Mouse (Mus musculus) lung, postnatal 0 days (tissue): Measurements from ENCODE around the gene Zfp827. TPM values are rescaled to one million over a fixed set of nuclear protein-coding genes. Genes with fewer than 3 reads are reported as not detected.

Source experiments
- ATAC-seq: fragments of 200-750 bp; cut with Nextera tagmentation; 2 replicates; pipeline ENCODE4 v1.8.0; 2017; ENCODE audit warnings: moderate library complexity
- DNase-seq: peaks from one replicate; pipeline ENCODE4 v3.0.0-alpha.2; 2016; ENCODE audit warnings: low spot score
- H3K27ac ChIP-seq: fragments of 300-500 bp; sonication (generic); 2 replicates; pipeline ENCODE4 v1.5.1; 2014; ENCODE audit warnings: antibody characterized with exemption, mild to moderate bottlenecking, low read length, mixed read lengths
- H3K27me3 ChIP-seq: fragments of 300-500 bp; sonication (generic); replicated peaks from 2 replicates; pipeline ENCODE4 v1.6.1; 2014; ENCODE audit warnings: low read length, mixed read lengths; ENCODE audit not compliant: insufficient read depth
- H3K36me3 ChIP-seq: fragments of 300-500 bp; sonication (generic); 2 replicates; pipeline ENCODE4 v1.6.1; 2014; ENCODE audit warnings: low read length, mixed read lengths; ENCODE audit not compliant: insufficient read depth
- H3K4me1 ChIP-seq: fragments of 300-500 bp; sonication (generic); 2 replicates; pipeline ENCODE4 v1.6.1; 2014; ENCODE audit warnings: antibody characterized with exemption, low read depth, low read length, mixed read lengths; ENCODE audit not compliant: insufficient read depth
- H3K4me2 ChIP-seq: fragments of 300-500 bp; sonication (generic); replicated peaks from 2 replicates; pipeline ENCODE4 v1.6.1; 2014; ENCODE audit warnings: low read depth, mild to moderate bottlenecking, low read length, moderate library complexity, mixed read lengths
- H3K4me3 ChIP-seq: fragments of 300-500 bp; sonication (generic); 2 replicates; pipeline ENCODE4 v1.5.1; 2014; ENCODE audit warnings: low read depth, low read length
- H3K9ac ChIP-seq: fragments of 300-500 bp; sonication (generic); replicated peaks from 2 replicates; pipeline ENCODE4 v1.6.1; 2014; ENCODE audit warnings: low read depth, mild to moderate bottlenecking
- H3K9me3 ChIP-seq: fragments of 300-500 bp; sonication (generic); 2 replicates; pipeline ENCODE4 v1.6.1; 2016; ENCODE audit warnings: low read length, mixed read lengths
- CTCF ChIP-seq: IDR thresholded peaks from 2 replicates; pipeline ENCODE4 v1.5.1; 2016; ENCODE audit warnings: antibody characterized with exemption, mild to moderate bottlenecking
- EP300 ChIP-seq: IDR thresholded peaks from 2 replicates; pipeline ENCODE4 v1.6.1; 2016; ENCODE audit warnings: antibody characterized with exemption, mild to moderate bottlenecking, control low read depth
- WGBS: fragments of 180-500 bp; shearing (Covaris S2); extraction: QIAGEN DNeasy Blood & Tissue Kit; methylation state at CpG from one replicate; pipeline ENCODE4 v1.1.7; 2014; 5-methylcytosine and 5-hydroxymethylcytosine counted together
- polyA plus RNA-seq: library from polyadenylated mRNA; unstranded; fragments of >200 nt; fragmentation: Nextera tagmentation; extraction: Ambion mirVana; gene quantifications from 2 replicates; pipeline ENCODE4 v1.2.1, GENCODE M21; 2015

Gene Zfp827
- polyA plus RNA-seq, 1 experiment from 2014 or later, result 3.4 TPM

DNA sequence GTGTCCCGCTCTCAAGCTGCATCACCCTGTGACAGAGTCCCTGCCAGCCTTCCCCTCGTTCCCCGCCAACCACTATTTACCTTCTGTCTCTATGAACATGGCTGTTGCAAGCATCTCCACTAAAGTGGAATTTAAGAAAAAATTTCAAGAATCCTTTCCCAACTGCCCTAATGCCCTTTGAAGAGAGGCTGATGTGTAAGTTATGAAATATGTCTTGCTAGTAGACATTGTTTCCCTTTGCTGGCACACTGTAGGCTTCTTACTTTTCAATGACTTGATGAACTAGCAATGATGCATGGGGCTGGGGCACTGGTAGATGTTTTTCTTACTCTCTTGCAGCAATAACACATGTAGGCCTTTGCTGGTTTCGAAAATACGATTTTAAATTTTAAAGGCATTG is 49.0 kb downstream of the Zfp827 start:
- no peaks in the 10 kb centered on the region for H3K4me1 ChIP-seq
- DNase-seq (peak; percentile 74), ATAC-seq (peak; percentile 48)
- TF ChIP-seq CTCF (no peak), EP300 (peak; percentile 96)
- H3K36me3 ChIP-seq, result no peaks in the 10 kb centered on the region
- H3K27ac ChIP-seq, result no peak overlapping the region
- no peak overlapping the region for H3K9ac ChIP-seq
- WGBS, result 59% methylated on average over 5 of the region's 5 CpGs
- H3K9me3 ChIP-seq, result no peaks in the 10 kb centered on the region
- no peak overlapping the region for H3K4me2 ChIP-seq
- no peak overlapping the region for H3K4me3 ChIP-seq
- no peaks in the 10 kb centered on the region for H3K27me3 ChIP-seq

DNA sequence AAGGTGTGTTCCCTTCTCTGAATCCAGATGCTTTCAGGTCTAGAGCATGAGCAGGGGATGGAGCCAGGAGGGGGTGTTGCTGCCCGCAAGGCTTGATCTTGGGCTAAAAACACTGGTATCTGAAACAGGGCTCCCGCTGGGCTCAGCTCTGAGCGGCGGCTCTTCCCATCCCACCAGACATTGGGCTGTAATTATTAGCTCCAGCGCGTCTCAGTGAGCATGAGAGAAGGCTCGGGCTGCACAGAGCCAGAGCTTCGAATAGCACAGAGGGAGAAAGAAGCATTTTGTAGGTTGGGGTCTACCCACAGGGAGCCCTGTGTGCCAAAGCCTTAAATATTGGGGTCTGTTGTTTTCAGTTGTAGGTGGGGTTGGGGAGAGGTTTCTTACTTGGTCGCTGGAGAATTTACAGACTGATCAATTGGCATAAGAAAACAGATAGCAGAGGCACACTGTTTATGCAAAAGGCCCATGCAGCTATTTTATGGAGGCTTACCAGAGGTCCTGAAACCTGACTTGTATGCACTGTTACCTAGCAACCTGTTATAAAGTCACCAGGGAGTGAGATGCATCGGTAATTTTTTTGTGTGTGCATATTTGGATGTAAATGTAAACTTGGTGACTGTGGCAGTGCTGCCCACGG is 50.4 kb downstream of the Zfp827 start:
- no peaks in the 10 kb centered on the region for H3K36me3 ChIP-seq
- H3K9ac ChIP-seq, result no peak overlapping the region
- DNase-seq, result no peak
- TF ChIP-seq CTCF (no peak), EP300 (no peak)
- no peaks in the 10 kb centered on the region for H3K9me3 ChIP-seq
- H3K27ac ChIP-seq, result no peak overlapping the region
- no peaks in the 10 kb centered on the region for H3K27me3 ChIP-seq
- H3K4me1 ChIP-seq, result peaks cover 11% of the 10 kb centered on the region; the same call in 1 of the 2 replicates
- 64% methylated on average over 11 of the region's 11 CpGs for WGBS
- no peak overlapping the region for H3K4me3 ChIP-seq
- no peak for ATAC-seq
- H3K4me2 ChIP-seq, result no peak overlapping the region

GRCm38 (mm10) chr8:79079196-79079561 is 50.9 kb downstream of the Zfp827 start:
- WGBS, result 74% methylated on average over 3 of the region's 3 CpGs
- ATAC-seq, result no peak
- H3K27ac ChIP-seq, result no peak overlapping the region

DNA sequence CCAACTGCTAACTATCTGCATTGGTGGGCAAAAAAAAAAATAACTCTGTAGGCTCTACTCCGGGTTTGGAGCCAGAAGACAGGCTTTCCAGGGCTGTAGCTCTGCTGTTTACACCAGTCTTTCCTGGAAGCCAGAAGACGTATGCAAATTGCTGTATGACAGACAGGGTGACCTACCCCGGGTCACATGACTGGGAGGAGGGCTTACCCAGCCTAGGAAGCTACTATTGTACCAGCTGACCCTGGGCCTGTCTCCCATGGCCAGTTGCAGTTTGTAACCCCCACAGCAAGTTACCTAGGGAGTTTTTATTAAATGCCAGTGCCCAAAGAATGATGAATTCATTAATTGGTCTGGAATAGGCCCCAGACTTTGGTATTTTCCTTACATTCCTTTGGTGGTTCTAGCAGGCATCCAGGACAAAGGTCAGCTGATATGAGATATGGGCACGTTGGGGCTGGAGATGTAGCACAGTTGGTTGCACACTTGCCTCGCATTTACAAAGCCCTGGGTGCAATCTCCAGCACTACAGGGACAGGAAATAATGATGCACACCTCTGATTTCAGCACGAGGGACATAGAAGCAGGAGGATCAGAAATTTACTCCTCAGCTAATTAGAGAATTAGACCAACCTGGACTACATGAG is 52.0 kb downstream of the Zfp827 start:
- DNase-seq, result peak; percentile 64
- Histone ChIP-seq H3K4me3 (no peak overlapping the region), H3K4me1 (peaks cover 14% of the 10 kb centered on the region; the same call in 1 of the 2 replicates), H3K27me3 (no peaks in the 10 kb centered on the region), H3K9ac (no peak overlapping the region), H3K36me3 (no peaks in the 10 kb centered on the region), H3K4me2 (no peak overlapping the region), H3K27ac (no peak overlapping the region), H3K9me3 (no peaks in the 10 kb centered on the region)
- TF ChIP-seq EP300 (no peak), CTCF (no peak)
- 49% methylated on average over 6 of the region's 6 CpGs for WGBS
- peak; percentile 79 for ATAC-seq

More at GRCm38 (mm10) chr8:79079196-79079561, 50.9 kb downstream of the Zfp827 start:
- H3K9me3 ChIP-seq, result no peaks in the 10 kb centered on the region
- peaks cover 14% of the 10 kb centered on the region; the same call in 1 of the 2 replicates for H3K4me1 ChIP-seq
- H3K9ac ChIP-seq, result no peak overlapping the region
- H3K27me3 ChIP-seq, result no peaks in the 10 kb centered on the region
- no peak overlapping the region for H3K4me2 ChIP-seq
- no peak for TF ChIP-seq CTCF
- no peak for TF ChIP-seq EP300
- H3K4me3 ChIP-seq, result no peak overlapping the region
- DNase-seq, result no peak
- no peaks in the 10 kb centered on the region for H3K36me3 ChIP-seq

GRCm38 (mm10) chr8:79081333-79081732 is 53.1 kb downstream of the Zfp827 start:
- Histone ChIP-seq H3K4me1 (peaks cover 14% of the 10 kb centered on the region; the same call in 1 of the 2 replicates), H3K9me3 (no peaks in the 10 kb centered on the region), H3K36me3 (no peaks in the 10 kb centered on the region), H3K4me3 (no peak overlapping the region), H3K27me3 (no peaks in the 10 kb centered on the region), H3K4me2 (no peak overlapping the region), H3K27ac (no peak overlapping the region), H3K9ac (no peak overlapping the region)
- ATAC-seq, result no peak
- no peak for DNase-seq
- no peak for TF ChIP-seq EP300
- TF ChIP-seq CTCF, result no peak
- 64% methylated on average over 4 of the region's 4 CpGs for WGBS

- H3K4me1 ChIP-seq, result peaks cover 14% of the 10 kb centered on the region; the same call in 1 of the 2 replicates
- 0 out of 2 replicates have a peak, but pooled peaks have one; percentile 8 for ATAC-seq
- no peak overlapping the region for H3K9ac ChIP-seq
- H3K9me3 ChIP-seq, result no peaks in the 10 kb centered on the region
- H3K4me3 ChIP-seq, result no peak overlapping the region
- H3K27me3 ChIP-seq, result no peaks in the 10 kb centered on the region
- H3K36me3 ChIP-seq, result no peaks in the 10 kb centered on the region
- H3K4me2 ChIP-seq, result no peak overlapping the region
- DNase-seq, result no peak
- TF ChIP-seq EP300 (no peak), CTCF (no peak)
- no peak overlapping the region for H3K27ac ChIP-seq
- 73% methylated on average over 10 of the region's 10 CpGs for WGBS
Observed at GRCm38 (mm10) chr8:79081955-79082354, 53.7 kb downstream of the Zfp827 start.
